Comparison of ENCODE assay signal across 29 mouse cellular contexts in genomic region chr4:31410157-31410556, GRCm38 (mm10).
A peak's percentile ranks its signal among the peaks of the same experiment; 100 is the strongest.
DNase-seq lines count a peak whose midpoint lies in the region; ATAC-seq and TF ChIP-seq lines count a peak whose summit lies in the region.
"Had no signal": no experiment of that assay in that cellular context is flagged by ENCODE, and none has a peak within 500 bp of the region (broad histone marks: within the 10 kb centered on the region; RNA-seq: fewer than 3 reads in every experiment).

No protein-coding gene starts in this region.

- peak; percentile 32 for DNase-seq in forebrain, postnatal 0 days
- DNase-seq in forebrain, embryonic 11.5 days (ENCODE audit: low spot score): no peak
- DNase-seq in neural tube, embryonic 10.5 days (ENCODE audit: extremely low spot score, low spot score): no peak
- no peak for DNase-seq in testis, postnatal 10 days (ENCODE audit: low spot score)
- DNase-seq: adrenal gland, adult 2 months; adrenal gland, postnatal 14 days; cerebellum, adult 11-12 months; cerebellum, adult 8-10 months; cerebellum, postnatal 10 days; cerebellum, postnatal 36 days; embryo, embryonic 11 days; gastrocnemius, adult 2 months; gastrocnemius, postnatal 14 days; heart, adult 18-20 months; heart, postnatal 14 days; heart, postnatal 4 days had no signal

- no peak overlapping the region for H3K4me3 ChIP-seq in forebrain, embryonic 13.5 days
- H3K4me3 ChIP-seq in forebrain, embryonic 12.5 days (replicated peaks): no peak overlapping the region
- H3K4me3 ChIP-seq in forebrain, postnatal 0 days (ENCODE audit: low read depth, low read length): no peak overlapping the region
- no peak overlapping the region for H3K4me3 ChIP-seq in forebrain, embryonic 11.5 days (ENCODE audit: low read depth, low read length)
- no peak overlapping the region for H3K4me3 ChIP-seq in neural tube, embryonic 13.5 days
- no peak overlapping the region for H3K4me3 ChIP-seq in neural tube, embryonic 14.5 days (ENCODE audit: low read depth, low read length)
- H3K4me3 ChIP-seq: embryonic facial prominence, embryonic 10.5 days; embryonic facial prominence, embryonic 13.5 days; erythroblast, embryonic 14.5 days; gastrocnemius, adult 2 months; heart, embryonic 13.5 days had no signal

- no peak overlapping the region for H3K4me2 ChIP-seq in forebrain, embryonic 13.5 days
- no peak overlapping the region for H3K4me2 ChIP-seq in forebrain, embryonic 12.5 days
- H3K4me2 ChIP-seq in forebrain, postnatal 0 days (ENCODE audit: low read depth): no peak overlapping the region
- no peak overlapping the region for H3K4me2 ChIP-seq in forebrain, embryonic 11.5 days (ENCODE audit: low read depth, low read length, severe bottlenecking)
- H3K4me2 ChIP-seq in neural tube, embryonic 13.5 days: no peak overlapping the region
- no peak overlapping the region for H3K4me2 ChIP-seq in neural tube, embryonic 14.5 days (ENCODE audit: low read depth, low read length)
- H3K4me2 ChIP-seq: embryonic facial prominence, embryonic 13.5 days; heart, embryonic 13.5 days; hindbrain, embryonic 14.5 days had no signal

- H3K36me3 ChIP-seq in forebrain, embryonic 13.5 days (ENCODE audit: poor library complexity, severe bottlenecking): no peaks in the 10 kb centered on the region
- H3K36me3 ChIP-seq in forebrain, embryonic 12.5 days (replicated peaks): no peaks in the 10 kb centered on the region
- H3K36me3 ChIP-seq in forebrain, postnatal 0 days (ENCODE audit: insufficient read depth): no peaks in the 10 kb centered on the region
- H3K36me3 ChIP-seq in forebrain, embryonic 11.5 days (ENCODE audit: control insufficient read depth, insufficient read depth, low read length): no peaks in the 10 kb centered on the region
- no peaks in the 10 kb centered on the region for H3K36me3 ChIP-seq in neural tube, embryonic 13.5 days
- no peaks in the 10 kb centered on the region for H3K36me3 ChIP-seq in neural tube, embryonic 14.5 days (ENCODE audit: control insufficient read depth, insufficient read depth, low read length)
- H3K36me3 ChIP-seq: embryonic facial prominence, embryonic 10.5 days; embryonic facial prominence, embryonic 13.5 days; heart, embryonic 13.5 days had no signal

- H3K4me1 ChIP-seq in forebrain, embryonic 13.5 days: peaks cover 7% of the 10 kb centered on the region
- 0 out of 2 replicates have a peak, but pooled peaks cover 7% of the 10 kb centered on the region for H3K4me1 ChIP-seq in forebrain, embryonic 12.5 days
- H3K4me1 ChIP-seq in forebrain, postnatal 0 days (ENCODE audit: insufficient read depth): 0 out of 2 replicates have a peak, but pooled peaks cover 6% of the 10 kb centered on the region
- H3K4me1 ChIP-seq in forebrain, embryonic 11.5 days (replicated peaks; ENCODE audit: control insufficient read depth, insufficient read depth, low read length): no peaks in the 10 kb centered on the region
- H3K4me1 ChIP-seq in neural tube, embryonic 13.5 days (replicated peaks): no peaks in the 10 kb centered on the region
- no peaks in the 10 kb centered on the region for H3K4me1 ChIP-seq in neural tube, embryonic 14.5 days (ENCODE audit: control insufficient read depth, insufficient read depth, low read length)

- no peak for TF ChIP-seq CTCF in forebrain, postnatal 0 days (IDR thresholded peaks at IDR 0.05; ENCODE audit: low read depth)

- H3K27ac ChIP-seq in forebrain, embryonic 13.5 days: no peak overlapping the region
- H3K27ac ChIP-seq in forebrain, embryonic 12.5 days: no peak overlapping the region
- H3K27ac ChIP-seq in forebrain, postnatal 0 days (ENCODE audit: low read depth, low read length): no peak overlapping the region
- H3K27ac ChIP-seq in forebrain, embryonic 11.5 days (ENCODE audit: low read depth, low read length): no peak overlapping the region
- H3K27ac ChIP-seq in neural tube, embryonic 13.5 days (replicated peaks): no peak overlapping the region
- no peak overlapping the region for H3K27ac ChIP-seq in neural tube, embryonic 14.5 days (ENCODE audit: low read depth, low read length)
- H3K27ac ChIP-seq: embryonic facial prominence, embryonic 10.5 days; embryonic facial prominence, embryonic 13.5 days; gastrocnemius, adult 2 months; heart, embryonic 13.5 days; hindbrain, embryonic 14.5 days; hindbrain, postnatal 0 days had no signal

- peak; percentile 55; the same call in 1 of the 2 replicates for ATAC-seq in forebrain, embryonic 13.5 days
- no peak for ATAC-seq in forebrain, embryonic 12.5 days (ENCODE audit: low FRiP score)
- ATAC-seq in forebrain, postnatal 0 days: no peak
- ATAC-seq in forebrain, embryonic 11.5 days (replicated peaks; ENCODE audit: low FRiP score): no peak
- ATAC-seq in neural tube, embryonic 13.5 days (ENCODE audit: low read depth): 0 out of 2 replicates have a peak, but pooled peaks have one; percentile 60
- ATAC-seq in neural tube, embryonic 14.5 days (ENCODE audit: low read depth): peak; percentile 62; the same call in 1 of the 2 replicates
- ATAC-seq: hindbrain, postnatal 0 days; inflammation-experienced regulatory T-cells, adult 6 months; intestine, embryonic 16.5 days; Patski had no signal

- no peak overlapping the region for H3K9ac ChIP-seq in forebrain, embryonic 13.5 days
- H3K9ac ChIP-seq in forebrain, embryonic 12.5 days: no peak overlapping the region
- no peak overlapping the region for H3K9ac ChIP-seq in forebrain, postnatal 0 days
- no peak overlapping the region for H3K9ac ChIP-seq in forebrain, embryonic 11.5 days (ENCODE audit: low read length)
- no peak overlapping the region for H3K9ac ChIP-seq in neural tube, embryonic 13.5 days
- no peak overlapping the region for H3K9ac ChIP-seq in neural tube, embryonic 14.5 days (replicated peaks; ENCODE audit: low read depth, low read length)
- H3K9ac ChIP-seq: embryonic facial prominence, embryonic 13.5 days; heart, embryonic 13.5 days; hindbrain, embryonic 14.5 days had no signal

- 48% methylated on average over 3 of the region's 3 CpGs for WGBS in forebrain, embryonic 13.5 days
- 68% methylated on average over 3 of the region's 3 CpGs for WGBS in forebrain, embryonic 12.5 days
- WGBS in forebrain, postnatal 0 days: 48% methylated on average over 3 of the region's 3 CpGs
- 78% methylated on average over 3 of the region's 3 CpGs for WGBS in forebrain, embryonic 11.5 days
- WGBS in neural tube, embryonic 13.5 days: 51% methylated on average over 3 of the region's 3 CpGs
- 53% methylated on average over 3 of the region's 3 CpGs for WGBS in neural tube, embryonic 14.5 days

- H3K9me3 ChIP-seq in forebrain, embryonic 13.5 days (replicated peaks): no peaks in the 10 kb centered on the region
- no peaks in the 10 kb centered on the region for H3K9me3 ChIP-seq in forebrain, embryonic 12.5 days
- no peaks in the 10 kb centered on the region for H3K9me3 ChIP-seq in forebrain, postnatal 0 days (ENCODE audit: low read length)
- H3K9me3 ChIP-seq in forebrain, embryonic 11.5 days (ENCODE audit: control insufficient read depth, low read length): no peaks in the 10 kb centered on the region
- H3K9me3 ChIP-seq in neural tube, embryonic 13.5 days: no peaks in the 10 kb centered on the region
- H3K9me3 ChIP-seq in neural tube, embryonic 14.5 days (ENCODE audit: control insufficient read depth, low read length): no peaks in the 10 kb centered on the region
- H3K9me3 ChIP-seq: embryonic facial prominence, embryonic 10.5 days; embryonic facial prominence, embryonic 13.5 days; heart, embryonic 13.5 days had no signal

- no peaks in the 10 kb centered on the region for H3K27me3 ChIP-seq in forebrain, embryonic 13.5 days
- no peaks in the 10 kb centered on the region for H3K27me3 ChIP-seq in forebrain, embryonic 12.5 days
- no peaks in the 10 kb centered on the region for H3K27me3 ChIP-seq in forebrain, postnatal 0 days (ENCODE audit: insufficient read depth, low read length)
- no peaks in the 10 kb centered on the region for H3K27me3 ChIP-seq in forebrain, embryonic 11.5 days (ENCODE audit: control insufficient read depth, insufficient read depth, low read length)
- no peaks in the 10 kb centered on the region for H3K27me3 ChIP-seq in neural tube, embryonic 13.5 days
- H3K27me3 ChIP-seq in neural tube, embryonic 14.5 days (ENCODE audit: control insufficient read depth, insufficient read depth, low read length): no peaks in the 10 kb centered on the region
- H3K27me3 ChIP-seq: embryonic facial prominence, embryonic 13.5 days; heart, embryonic 13.5 days; Patski had no signal

Comparison
In these comparisons a context has a peak if more than half of its experiments do, and no peak if none do; other contexts are left out.
1. ATAC-seq: peak in forebrain, embryonic 13.5 days (single experiment), neural tube, embryonic 13.5 days (single experiment) and neural tube, embryonic 14.5 days (single experiment); none in forebrain, embryonic 12.5 days (single experiment), forebrain, postnatal 0 days (single experiment) and forebrain, embryonic 11.5 days (single experiment).